Mouse (Mus musculus) embryo, embryonic 9.5 days (tissue): Measurements from ENCODE around the gene Prss16.

Experiments
- DNase-seq: peaks from one replicate; pipeline ENCODE4 v3.0.0-alpha.2; 2017; ENCODE audit errors: extremely low spot score

Gene Prss16

DNA sequence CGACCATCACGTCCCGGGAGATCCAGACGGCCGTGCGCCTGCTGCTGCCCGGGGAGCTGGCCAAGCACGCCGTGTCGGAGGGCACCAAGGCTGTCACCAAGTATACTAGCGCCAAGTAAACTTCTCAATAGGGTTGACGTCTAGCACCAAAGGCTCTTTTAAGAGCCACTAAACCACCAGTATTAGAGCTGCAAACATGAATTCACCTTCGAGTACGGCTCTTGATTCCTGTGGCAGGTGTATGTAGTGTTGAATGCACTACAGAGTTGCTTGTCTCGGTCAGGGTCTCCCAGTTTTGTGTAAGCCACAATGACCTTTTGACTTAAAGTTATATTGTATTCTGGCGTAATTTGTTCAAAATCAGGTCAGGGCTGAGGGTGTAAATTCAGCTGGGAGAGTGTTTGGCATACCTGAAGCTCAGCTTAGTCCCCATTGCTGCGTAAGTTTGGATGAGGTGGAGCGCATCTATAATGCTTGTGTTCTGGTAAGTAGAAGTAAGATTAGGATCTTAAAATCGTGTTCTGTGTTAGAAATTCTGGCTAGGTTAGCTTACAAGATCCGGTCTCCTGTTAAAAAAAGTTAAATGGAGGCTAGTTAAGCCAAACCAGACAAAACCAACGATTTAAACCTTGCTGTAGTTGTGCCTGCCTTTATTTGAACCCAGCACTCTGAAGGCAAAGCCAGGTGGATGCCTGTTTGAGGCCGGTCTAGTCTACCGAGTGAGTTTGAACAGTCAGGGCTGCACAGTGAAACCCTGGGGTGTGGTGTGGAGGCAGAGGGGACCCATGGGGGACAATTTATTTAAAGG is 26.8 kb upstream of the Prss16 start:
- peak; percentile 82 for DNase-seq

DNA sequence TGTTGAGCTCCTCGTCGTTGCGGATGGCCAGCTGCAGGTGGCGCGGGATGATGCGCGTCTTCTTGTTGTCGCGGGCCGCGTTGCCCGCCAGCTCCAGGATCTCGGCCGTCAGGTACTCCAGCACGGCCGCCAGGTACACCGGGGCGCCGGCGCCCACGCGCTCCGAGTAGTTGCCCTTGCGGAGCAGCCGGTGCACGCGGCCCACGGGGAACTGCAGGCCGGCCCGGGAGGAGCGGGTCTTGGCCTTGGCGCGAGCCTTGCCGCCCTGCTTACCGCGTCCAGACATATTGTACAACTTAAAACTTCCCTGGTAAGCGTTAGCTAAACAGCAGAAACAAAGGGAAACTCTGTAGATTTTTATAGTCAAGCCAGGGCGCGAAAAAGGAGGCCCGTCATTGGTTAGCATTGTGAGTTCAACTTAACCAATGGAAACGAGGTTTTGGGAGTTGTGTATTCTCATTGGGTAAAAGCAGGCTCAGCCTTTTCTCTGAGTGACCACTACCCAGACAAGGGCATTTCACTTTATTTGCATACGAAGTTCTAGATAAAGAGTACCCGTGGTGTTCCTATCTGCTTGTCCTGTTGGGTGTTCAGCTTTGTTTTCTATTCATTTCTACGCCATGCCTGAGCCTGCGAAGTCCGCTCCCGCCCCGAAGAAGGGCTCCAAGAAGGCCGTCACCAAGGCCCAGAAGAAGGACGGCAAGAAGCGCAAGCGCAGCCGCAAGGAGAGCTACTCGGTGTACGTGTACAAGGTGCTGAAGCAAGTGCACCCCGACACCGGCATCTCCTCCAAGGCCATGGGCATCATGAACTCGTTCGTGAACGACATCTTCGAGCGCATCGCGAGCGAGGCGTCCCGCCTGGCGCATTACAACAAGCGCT is 26.0 kb upstream of the Prss16 start, which contains the start of the genes Hist1h2ah and Hist1h2bk:
TSS of gene Hist1h2ah (minus strand) at position 302 of the 882 bp plus-strand sequence.
TSS of gene Hist1h2bk (plus strand) at position 604 of the 882 bp plus-strand sequence.
- DNase-seq = peak; percentile 97

DNA sequence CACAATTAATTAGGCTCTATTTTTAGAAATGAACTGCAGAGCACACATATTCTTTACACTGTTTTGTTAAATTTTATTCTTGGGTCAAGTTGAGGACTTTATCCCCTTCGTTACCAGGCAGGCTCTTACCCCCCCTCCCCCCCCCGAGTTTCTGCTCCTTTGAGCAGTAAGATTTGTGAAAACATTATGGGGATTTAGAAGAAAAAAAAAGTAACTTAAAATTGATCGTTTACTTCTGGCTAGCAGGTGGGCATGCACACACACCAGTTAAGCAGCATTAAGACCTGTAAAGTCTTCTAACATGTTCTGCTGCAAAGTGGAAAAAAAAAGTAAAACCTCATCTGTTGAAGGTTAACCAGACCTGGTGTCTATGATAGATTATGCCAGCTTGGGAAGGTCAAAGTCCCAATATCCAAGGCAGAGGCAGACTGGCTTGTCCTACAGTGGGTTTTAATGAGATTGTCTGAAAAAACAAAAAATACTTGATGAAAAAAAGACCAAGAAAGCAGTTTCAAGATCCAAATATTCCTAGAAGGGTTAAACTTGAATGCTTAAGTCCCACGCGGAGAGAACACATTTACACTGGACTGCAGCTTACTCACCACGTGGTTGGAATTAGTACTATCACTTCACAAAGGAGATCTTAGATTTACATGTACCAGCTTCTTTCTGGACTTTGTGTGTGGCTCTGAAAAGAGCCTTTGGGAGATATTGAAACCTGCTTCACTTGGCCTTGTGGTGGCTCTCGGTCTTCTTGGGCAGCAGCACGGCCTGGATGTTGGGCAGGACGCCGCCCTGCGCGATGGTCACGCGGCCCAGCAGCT is 25.1 kb upstream of the Prss16 start:
- DNase-seq = peak; percentile 74

DNA sequence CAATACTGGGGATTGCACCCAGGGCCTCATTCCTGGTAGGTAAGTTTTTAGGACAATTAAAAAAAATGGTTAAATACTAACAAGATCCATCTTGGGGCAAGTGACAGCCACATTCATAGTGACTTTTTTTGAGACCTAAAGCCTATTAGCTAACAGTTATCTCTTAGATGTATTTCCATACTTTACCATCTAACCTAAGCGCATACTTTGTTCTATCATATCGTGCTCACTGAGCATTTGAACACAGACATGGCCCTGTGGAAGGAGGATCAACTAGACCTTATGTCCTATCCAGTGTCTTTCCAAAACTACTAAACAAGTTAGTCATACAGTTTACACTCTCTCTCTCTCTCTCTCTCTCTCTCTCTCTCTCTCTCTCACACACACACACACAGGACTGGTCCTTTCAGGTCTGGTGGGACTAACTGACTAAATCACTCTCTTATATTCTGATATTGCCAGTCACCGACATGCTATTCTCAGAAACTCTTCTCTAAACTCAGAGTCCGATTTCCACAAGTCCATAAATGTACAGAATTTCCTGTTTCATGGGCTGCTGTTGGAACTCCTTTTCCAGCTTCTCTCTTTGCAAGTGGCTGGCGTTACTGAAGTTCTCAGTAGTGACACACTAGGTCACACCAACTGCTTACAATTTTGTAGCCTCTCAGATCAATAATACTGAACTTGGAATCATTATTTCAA is 24.4 kb upstream of the Prss16 start:
- DNase-seq = peak; percentile 64

DNA sequence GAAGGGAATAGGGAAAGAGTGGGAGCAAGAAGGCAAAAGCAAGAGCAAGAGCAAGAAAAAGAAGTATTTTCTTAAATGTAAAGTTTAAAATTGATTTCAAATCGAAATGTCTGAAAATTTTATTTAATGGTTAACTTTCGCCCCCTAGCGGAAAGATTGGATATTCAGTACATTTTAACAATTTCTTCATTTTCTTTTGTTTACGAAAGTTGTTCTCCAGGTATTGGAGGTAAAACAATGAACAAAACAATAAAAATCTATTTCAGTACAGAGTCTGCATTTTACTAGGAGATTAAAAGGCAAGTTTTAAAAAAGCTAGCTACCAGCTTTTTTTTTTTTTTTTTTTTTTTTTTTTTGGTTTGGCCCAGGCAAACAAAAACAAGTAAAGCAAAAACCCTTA is 21.0 kb upstream of the Prss16 start:
- DNase-seq = no peak

DNA sequence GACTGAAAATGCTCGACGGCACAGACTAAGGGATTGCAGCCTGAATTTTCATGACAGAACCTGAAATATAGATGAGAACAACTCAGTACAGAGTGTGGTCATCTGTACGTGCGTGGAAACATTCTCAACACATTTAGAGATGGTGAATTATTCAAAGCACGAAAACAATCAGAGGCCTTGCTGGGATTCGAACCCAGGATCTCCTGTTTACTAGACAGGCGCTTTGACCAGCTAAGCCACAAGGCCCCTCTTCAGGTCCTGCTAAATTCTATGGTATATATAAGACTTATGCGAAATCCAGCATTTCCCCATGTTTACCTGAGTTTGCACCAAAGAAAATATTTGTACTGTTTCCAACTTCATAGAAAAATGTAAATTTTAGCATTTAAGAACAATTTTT is 20.4 kb upstream of the Prss16 start:
- DNase-seq = peak; percentile 74

DNA sequence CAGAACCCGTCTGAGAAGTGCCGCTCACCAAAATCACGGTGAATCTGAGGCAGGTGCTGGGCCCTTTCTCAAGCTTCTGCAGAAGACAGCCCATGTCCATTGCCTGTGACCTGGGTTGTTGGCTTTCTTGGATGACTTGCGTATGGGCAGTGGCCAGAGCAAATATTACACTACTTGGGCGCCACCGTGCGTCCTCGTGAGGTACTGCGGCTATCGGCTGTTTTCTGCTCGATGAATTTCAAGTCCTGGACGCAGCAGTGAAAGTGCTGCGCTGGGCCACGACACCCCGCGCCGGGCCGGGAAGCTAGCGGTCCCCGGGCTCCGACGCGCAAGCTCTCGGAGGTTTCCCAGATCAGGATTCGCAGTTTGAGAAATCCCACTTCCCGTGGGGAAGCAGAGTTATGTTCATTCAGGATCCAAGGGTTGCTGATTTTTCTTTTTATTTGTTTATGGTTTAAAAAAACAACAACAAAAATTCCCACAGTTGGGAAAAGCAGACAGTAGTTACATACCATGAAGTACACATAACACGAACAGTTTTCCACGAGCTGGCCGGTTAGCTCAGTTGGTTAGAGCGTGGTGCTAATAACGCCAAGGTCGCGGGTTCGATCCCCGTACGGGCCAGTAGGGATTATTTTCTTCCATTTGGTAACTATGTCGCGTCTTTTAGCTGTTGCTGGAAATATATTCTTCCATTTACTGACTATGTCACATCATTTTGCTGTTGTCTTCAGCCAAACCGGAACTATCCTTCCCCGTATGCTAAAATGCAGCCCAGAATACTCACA is 19.3 kb upstream of the Prss16 start:
- DNase-seq = peak; percentile 96

DNA sequence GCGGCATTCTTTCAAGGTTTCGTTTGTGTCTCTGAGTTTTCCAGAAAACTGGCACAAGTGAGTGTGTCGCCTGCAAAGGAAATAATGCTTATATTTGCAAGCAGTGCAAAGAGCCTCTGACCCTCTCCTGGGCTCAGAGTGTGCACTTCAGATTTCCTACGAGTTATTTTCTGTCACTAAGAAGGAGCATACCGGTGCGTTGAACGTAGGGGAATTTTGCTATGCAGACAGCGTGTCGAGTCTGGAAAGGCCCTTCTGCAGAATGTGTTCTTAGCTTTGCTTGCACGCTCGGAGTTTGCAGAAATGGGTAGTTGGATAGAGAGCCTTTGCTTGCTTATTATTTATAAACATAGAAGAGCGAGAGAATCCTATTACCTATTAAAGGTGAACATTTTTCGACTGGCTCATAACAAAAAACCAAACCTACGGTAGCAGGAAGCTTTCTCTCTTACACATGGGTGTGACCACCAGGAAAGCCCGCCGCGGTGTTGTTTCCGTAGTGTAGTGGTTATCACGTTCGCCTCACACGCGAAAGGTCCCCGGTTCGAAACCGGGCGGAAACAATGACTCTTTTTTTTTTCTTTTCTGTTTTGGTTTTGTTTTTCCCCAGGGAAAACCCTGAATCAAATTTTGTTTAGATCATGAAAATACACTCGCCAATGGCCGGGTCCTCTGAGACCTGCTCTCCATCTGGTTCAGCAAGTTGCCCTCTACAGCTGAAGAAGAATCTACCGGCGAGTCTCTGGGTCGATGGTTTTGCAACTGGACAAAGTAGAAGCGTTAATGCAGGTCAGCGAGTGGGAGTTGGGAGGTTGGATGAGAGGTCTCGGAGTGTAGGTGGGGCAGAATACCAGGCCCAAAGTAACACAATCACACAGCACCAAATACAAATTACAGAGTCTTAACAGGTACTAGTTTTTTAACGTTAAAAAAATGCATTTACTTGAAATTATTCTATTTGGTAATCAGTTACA is 16.8 kb upstream of the Prss16 start:
- peak; percentile 93 for DNase-seq

DNA sequence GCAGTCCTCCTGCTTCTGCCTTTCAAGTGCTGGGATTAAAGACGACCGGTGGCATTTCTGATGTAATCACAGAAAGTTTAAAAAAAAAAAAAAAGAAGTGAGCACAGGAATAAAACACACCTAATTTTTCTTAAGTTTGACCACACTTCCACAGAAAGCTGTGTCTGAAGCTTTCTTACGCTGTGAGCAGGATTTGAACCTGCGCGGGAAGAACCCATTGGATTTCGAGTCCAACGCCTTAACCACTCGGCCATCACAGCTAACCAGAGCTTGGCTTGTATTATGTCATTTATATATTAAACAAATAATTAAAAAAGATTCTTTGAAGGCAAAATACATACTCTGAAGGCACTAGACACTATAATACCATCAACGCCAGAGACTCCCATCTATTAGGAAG is 12.7 kb upstream of the Prss16 start:
- peak; percentile 90 for DNase-seq

DNA sequence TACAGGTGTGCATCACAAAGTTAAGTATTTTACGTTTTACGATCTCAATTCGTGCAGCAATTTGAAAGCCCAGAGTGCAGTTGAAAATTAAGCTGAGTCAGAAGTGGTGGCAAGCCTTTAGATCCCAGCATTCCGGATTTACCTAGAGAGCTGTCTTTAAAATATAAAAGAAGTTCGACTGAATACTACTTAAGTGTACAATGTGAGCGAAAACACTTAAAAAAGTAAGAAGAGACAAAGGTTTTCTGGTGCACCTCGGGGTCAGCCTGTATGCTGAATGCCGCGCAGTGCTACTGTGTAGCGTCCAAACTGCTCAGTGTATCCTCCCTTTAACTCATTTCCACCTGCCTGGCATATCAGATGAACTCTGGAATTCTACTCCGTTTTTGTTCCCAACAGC is 12.0 kb upstream of the Prss16 start:
- peak; percentile 63 for DNase-seq

DNA sequence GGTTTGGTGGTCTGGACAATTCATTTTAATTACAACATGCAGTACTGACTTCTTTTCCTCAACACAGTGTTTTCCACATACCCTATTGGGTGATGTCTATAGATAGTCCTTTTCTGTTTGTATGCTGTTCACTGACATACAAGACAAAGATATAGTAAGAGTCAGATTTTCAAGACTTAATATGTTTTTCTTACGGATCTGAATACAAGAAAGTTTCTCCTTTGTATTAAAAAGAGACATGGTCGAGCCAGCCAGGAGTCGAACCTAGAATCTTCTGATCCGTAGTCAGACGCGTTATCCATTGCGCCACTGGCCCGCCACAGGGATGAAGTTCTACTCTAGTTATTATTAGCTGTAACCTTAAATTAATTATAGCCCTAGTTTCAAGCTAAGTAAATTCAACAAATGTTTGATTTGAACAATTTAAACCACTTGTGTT is 11.4 kb upstream of the Prss16 start:
- DNase-seq = peak; percentile 86

DNA sequence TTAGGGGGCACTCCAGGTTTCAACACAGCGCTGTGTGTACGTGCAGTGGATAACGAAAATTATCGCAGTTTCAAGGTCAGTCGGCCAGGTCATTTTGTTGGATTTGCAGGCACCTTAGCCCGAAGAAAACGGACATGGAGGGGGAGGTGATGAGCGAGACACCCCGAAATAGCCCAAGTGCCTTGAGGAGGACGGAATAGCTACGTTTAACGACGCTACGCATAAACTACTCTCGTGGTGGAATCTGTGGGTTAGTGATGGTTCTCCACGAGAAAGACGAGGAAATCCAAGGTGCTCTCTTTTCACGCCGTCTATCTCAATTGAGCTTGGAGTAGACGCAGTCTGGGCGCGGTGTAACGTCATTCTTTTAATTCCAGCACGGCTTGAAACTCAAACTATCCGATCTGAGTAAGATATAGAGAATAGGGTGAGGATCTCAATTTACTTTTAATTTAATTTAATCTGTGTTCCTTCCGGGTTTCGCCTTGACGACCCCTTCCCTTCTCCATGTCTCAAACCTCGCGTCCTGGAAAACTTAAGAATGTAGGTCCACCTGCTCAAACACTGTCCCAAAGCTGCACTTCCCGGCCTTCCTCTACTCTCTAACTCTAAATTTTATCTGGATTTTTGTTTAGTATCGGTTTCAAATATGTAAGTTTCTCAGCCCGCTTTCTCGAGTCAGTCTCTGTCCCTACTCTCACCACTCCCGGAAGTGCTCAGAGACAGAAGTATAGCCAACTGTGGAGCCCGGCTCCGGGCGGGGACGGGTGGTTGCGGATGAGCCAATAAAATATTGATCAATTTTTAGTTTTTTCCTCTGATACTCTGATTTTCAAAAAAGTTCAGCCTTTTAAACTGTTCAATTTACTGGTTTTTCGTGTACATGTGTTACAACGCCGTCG is 10.6 kb upstream of the Prss16 start:
- peak; percentile 57 for DNase-seq

DNA sequence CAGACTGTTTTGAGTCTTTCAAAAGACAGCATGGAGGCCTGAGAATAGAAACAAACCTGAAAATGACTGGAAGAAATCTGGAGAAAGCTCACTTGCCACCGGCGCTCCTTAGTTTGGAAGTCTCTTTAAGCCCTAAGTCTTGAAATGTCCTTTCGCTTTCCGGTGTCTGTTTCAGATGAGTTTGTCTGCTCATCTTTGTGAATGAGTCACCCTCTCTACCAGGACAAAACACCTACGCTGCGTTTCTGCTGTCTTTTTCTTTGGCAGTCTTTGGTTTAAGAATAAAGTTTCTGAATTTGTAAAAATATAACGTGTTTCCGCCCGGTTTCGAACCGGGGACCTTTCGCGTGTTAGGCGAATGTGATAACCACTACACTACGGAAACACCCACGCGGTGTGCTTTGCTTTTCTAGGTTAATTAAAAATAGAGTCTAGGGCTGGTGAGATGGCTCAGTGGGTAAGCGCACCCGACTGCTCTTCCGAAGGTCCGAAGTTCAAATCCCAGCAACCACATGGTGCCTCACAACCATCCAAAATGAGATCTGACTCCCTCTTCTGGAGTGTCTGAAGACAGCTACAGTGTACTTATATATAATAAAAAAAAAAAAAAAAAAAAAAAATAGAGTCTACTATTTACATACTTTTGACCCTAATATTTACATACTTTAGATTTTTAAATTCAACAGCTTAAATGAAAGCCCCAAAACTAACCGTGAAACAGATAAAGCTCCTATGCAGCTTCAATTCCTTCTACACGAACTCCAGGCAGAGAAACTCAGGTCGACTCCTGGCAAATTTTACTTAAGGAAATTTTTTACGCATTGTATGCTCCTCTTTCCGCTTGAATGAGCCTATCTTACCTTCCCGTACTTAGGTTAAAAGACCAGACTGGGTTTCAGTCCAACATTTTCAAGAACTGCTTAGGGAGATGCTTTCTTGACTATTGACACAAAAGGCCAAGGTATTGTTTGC is 6.2 kb upstream of the Prss16 start:
- DNase-seq = peak; percentile 97

DNA sequence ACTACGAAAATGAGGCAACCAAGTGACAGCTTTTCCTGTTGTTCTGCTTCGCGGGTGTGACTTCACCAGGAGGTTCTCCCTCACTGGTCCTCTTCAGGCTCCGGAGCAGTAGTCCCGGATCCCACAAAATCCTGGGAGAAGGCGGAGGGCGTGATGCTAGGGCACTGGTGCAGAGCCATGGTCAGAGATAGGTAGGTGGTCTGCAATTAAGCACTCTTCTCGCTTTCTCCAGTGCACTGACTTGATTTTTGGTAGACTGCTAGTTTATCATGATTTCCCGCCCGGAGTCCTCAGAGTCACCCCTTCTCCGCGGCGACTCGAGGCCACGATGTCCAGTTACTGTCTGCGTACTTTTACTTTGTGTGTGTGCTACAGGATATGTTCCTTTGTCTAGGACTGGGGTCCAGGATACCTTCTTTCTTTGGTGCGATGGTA is 4.9 kb upstream of the Prss16 start:
- DNase-seq = peak; percentile 43

DNA sequence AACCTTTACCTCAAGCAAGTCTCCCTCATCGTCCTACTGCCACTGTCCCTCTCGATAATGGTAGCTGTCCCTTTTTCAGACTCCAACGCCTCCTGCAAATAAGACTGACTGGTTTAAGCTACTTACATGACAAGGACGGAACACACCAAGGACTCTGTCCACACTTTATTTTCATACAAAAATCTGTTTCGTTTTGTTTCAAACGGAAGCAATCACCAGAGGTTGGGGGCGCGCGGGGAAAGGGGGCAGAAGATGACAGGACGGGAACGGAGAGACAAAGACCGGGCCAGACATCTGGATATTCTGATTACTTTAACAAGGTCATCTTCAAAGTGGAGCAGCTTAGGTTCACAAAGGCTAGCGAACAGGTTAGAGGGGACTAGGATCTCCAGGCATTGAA is 4.2 kb upstream of the Prss16 start:
- DNase-seq = peak; percentile 50

DNA sequence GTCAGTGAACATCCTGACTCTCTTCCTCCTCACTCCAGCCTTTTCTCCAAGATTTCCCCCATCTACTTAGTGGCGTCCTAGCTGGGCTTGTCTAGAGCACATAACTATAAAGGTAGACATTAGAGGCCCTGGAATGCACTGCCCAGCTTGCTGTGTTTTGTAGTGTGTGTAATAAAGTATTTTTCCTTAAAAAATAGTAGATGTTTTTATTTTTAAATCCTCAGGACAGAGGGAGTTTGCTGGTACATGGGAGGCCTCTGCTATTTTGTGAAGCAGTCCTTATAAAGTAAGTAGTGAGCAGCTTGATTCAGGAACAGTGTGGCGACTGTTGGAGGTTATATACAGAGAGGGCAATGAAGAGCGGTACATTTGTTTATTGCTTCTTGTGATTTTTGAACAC is 835 bp downstream of the Prss16 start:
- DNase-seq = no peak

DNA sequence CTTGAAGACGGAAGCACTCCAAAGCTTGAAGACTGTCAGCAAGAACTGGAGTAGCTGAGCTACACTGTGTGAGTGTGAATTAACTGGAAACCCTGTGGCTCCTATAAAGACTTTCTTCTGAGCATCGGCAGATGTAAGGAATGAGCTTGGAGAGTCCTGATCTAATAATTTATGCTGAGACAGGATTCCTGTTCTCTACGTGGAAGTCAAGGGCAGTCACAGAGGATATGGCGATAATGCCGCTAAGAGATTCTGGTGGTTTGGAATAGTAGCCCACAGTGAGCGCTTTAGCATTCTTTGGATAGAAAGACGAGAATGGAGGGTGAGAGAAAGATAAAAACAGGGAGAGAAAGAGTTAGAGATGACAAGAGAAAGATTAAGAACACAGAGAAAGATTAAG is 1.7 kb downstream of the Prss16 start:
- DNase-seq = no peak
